Mouse (Mus musculus) bone marrow macrophage, adult 2 months (primary cell): ENCODE measurements at regions not wholly inside any gene's neighbourhood (a gene's known extent, or its start where the extent isn't known, plus 50 kb on each side); places are given as distances from the start of the nearest gene placed in this dataset.

Source experiments
- CTCF ChIP-seq: IDR thresholded peaks from 2 replicates; pipeline ENCODE4 v1.5.1; 2012; ENCODE audit warnings: low read depth, mild to moderate bottlenecking, low read length, moderate library complexity
- POLR2A ChIP-seq: IDR thresholded peaks from 2 replicates; pipeline ENCODE4 v1.6.1; 2012; ENCODE audit warnings: mild to moderate bottlenecking, low read depth, low read length, borderline replicate concordance

- TF ChIP-seq POLR2A (no peak), CTCF (no peak)
Measured at GRCm38 (mm10) chr16:24137266-24138033, 148.8 kb upstream of the Bcl6 start.
